Mouse (Mus musculus): ENCODE results near the gene Ptk7. TPM values are rescaled to one million over a fixed set of nuclear protein-coding genes. Genes with fewer than 3 reads are reported as not detected.

Ptk7 gene
- total and polyA plus RNA-seq, 3 experiments, result 0.11 to 4.8 (median 0.29) TPM

DNA sequence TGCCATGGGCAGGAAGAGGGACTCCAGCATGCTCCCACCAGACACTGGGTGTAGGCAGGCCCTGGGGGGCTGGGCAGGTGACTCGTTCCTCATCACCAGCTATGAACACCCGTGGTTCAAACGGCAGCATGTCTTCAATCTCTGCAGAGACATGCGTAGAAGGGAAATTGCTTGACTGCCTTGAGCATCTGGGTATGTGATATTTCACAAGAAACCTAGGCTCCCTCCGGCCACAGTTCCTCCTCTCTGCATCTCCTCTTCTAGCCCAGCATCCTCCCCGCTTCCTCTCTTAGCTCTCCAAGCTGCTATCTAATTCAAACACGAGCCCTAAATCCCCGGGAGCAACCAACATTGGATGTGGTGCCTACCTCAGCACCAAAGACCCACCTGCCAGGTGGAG lies 43.0 kb downstream of the Ptk7 start (continued):
- TF ChIP-seq ZNF384 (IDR thresholded peaks at IDR 0.05; ENCODE audit: low read depth, low read length) (no peak), ETS1 (conservative IDR thresholded peaks at IDR 0.05; ENCODE audit: low read depth, low read length) (no peak)

DNA sequence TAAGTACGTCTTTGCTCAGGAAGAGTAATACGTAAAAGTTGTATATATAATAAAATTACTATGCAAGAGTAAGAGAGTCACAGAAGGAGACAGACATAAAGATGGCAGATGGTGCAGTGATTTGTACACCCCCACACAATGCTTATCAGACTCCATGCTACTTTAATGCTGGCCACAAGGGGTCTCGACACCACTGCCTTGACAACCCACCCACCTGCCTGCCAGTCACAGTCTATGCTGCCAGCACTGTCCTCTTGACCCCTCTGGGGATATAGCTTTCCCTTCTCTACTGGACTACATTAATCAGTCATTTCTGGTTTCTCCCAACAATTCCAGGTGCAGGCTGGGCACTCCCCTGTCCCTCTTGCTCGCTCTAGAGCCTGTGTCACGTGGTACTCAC lies 50.7 kb downstream of the Ptk7 start:
- Histone ChIP-seq H3K27me3 (replicated peaks) (peaks cover 11% of the 10 kb centered on the region), H3K79me2 (replicated peaks; ENCODE audit: control insufficient read depth, extremely low read depth, insufficient read depth, poor library complexity, severe bottlenecking) (no peaks in the 10 kb centered on the region), H3K36me3 (replicated peaks in 1 of 2; ENCODE audit: control insufficient read depth in 1 of 2, insufficient read depth in 1 of 2, low read length in 1 of 2) (no peaks in the 10 kb centered on the region), H3K4me3 (replicated peaks in 1 of 3; ENCODE audit: low read depth in 2 of 3, low read length in 2 of 3, poor library complexity in 1 of 3) (no peak overlapping the region), H3K27ac (ENCODE audit: insufficient read depth, low read depth) (no peak overlapping the region), H3K4me1 (ENCODE audit: control insufficient read depth in 1 of 2, insufficient read depth in 2 of 2) (no peaks in the 10 kb centered on the region), H3K9ac (ENCODE audit: insufficient read depth, low read depth) (no peak overlapping the region), H3K9me3 (replicated peaks; ENCODE audit: low read length) (peaks cover 10% of the 10 kb centered on the region), H3K4me2 (ENCODE audit: insufficient read depth, low read depth, poor library complexity, severe bottlenecking) (no peak overlapping the region)
- dilution Hi-C loops (cut with MboI; ENCODE audit: extremely low pct_ligation_motif_present, extremely low pct_unique_long_range_greater_than_20kb, low sequenced_read_pairs), result no loop called here
- TF ChIP-seq POLR2AphosphoS2 (IDR thresholded peaks at IDR 0.05; ENCODE audit: low read depth, low read length), result no peak
- no peak for TF ChIP-seq ETS1 (conservative IDR thresholded peaks at IDR 0.05; ENCODE audit: low read depth, low read length)
- no peak for TF ChIP-seq UBTF (IDR thresholded peaks at IDR 0.05; ENCODE audit: low read depth, low read length)
- TF ChIP-seq RAD21 (IDR thresholded peaks at IDR 0.05; ENCODE audit: low read depth, low read length), result peak; percentile 6
- TF ChIP-seq CTCF (conservative IDR thresholded peaks at IDR 0.05 in 1 of 2, IDR thresholded peaks at IDR 0.05 in 1 of 2; ENCODE audit: low read depth in 2 of 2, low read length in 2 of 2), result peak in 1 of 2 experiments; percentile 30; a peak in 1 of 4 replicates
- TF ChIP-seq MAX (IDR thresholded peaks at IDR 0.05; ENCODE audit: low read length), result no peak
- no peak for TF ChIP-seq NRF1 (IDR thresholded peaks at IDR 0.05; ENCODE audit: low read depth, low read length)
- TF ChIP-seq MAZ (IDR thresholded peaks at IDR 0.05; ENCODE audit: low read depth, low read length), result no peak
- no peak for TF ChIP-seq MXI1 (IDR thresholded peaks at IDR 0.05; ENCODE audit: low read depth, low read length)
- TF ChIP-seq ZMIZ1 (IDR thresholded peaks at IDR 0.05; ENCODE audit: low read depth, low read length), result no peak
- TF ChIP-seq SMC3 (IDR thresholded peaks at IDR 0.05; ENCODE audit: low read depth, low read length), result peak; percentile 12; the same call in 1 of the 2 replicates
- no peak for DNase-seq (ENCODE audit: extremely low read depth)
- in situ Hi-C loops (cut with MboI; ENCODE audit: low pct_ligation_motif_present, low pct_unique_long_range_greater_than_20kb, low sequenced_read_pairs), result no loop called here

DNA sequence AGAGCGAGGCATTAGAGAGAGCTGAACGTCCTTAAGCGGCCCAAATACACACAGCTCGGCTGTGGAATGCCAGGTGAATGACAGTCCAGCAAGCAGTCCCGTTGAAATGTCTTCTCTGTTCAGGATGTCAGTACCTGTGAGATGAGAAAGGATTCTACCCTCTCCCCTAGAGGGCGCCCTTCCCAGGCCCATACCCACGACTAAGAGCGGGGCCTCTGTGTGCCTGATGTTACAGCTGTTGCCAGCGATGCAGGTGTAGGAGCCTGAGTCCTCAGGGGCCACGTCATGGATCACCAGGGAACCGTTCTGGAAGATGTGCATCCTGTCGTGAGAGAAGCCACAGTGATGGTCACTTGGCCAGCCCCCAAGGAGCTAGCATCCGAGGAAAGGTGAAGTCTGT lies 53.2 kb downstream of the Ptk7 start:
- H3K4me2 ChIP-seq (ENCODE audit: insufficient read depth, low read depth, poor library complexity, severe bottlenecking), result no peak overlapping the region
- peaks cover 8% of the 10 kb centered on the region for H3K27me3 ChIP-seq (replicated peaks)
- no peak overlapping the region for H3K4me3 ChIP-seq (replicated peaks in 1 of 3; ENCODE audit: low read depth in 2 of 3, low read length in 2 of 3, poor library complexity in 1 of 3)
- TF ChIP-seq CTCF (conservative IDR thresholded peaks at IDR 0.05 in 1 of 2, IDR thresholded peaks at IDR 0.05 in 1 of 2; ENCODE audit: low read depth in 2 of 2, low read length in 2 of 2) (peak; percentile 44 to 62), RAD21 (IDR thresholded peaks at IDR 0.05; ENCODE audit: low read depth, low read length) (peak; percentile 17), BHLHE40 (IDR thresholded peaks at IDR 0.05; ENCODE audit: low read depth, low read length) (no peak), TCF12 (IDR thresholded peaks at IDR 0.05; ENCODE audit: low read depth, low read length) (no peak)
- no peak overlapping the region for H3K27ac ChIP-seq (ENCODE audit: insufficient read depth, low read depth)
- no peaks in the 10 kb centered on the region for H3K36me3 ChIP-seq (replicated peaks in 1 of 2; ENCODE audit: control insufficient read depth in 1 of 2, insufficient read depth in 1 of 2, low read length in 1 of 2)
- H3K9ac ChIP-seq (ENCODE audit: insufficient read depth, low read depth), result no peak overlapping the region
- DNase-seq (ENCODE audit: extremely low read depth), result peak; percentile 34
- H3K4me1 ChIP-seq (ENCODE audit: control insufficient read depth in 1 of 2, insufficient read depth in 2 of 2), result no peaks in the 10 kb centered on the region
- H3K79me2 ChIP-seq (replicated peaks; ENCODE audit: control insufficient read depth, extremely low read depth, insufficient read depth, poor library complexity, severe bottlenecking), result no peaks in the 10 kb centered on the region
- peaks cover 10% of the 10 kb centered on the region for H3K9me3 ChIP-seq (replicated peaks; ENCODE audit: low read length)
- dilution Hi-C loops (cut with MboI; ENCODE audit: extremely low pct_ligation_motif_present, extremely low pct_unique_long_range_greater_than_20kb, low sequenced_read_pairs) (no loop called here), in situ Hi-C loops (cut with MboI; ENCODE audit: low pct_ligation_motif_present, low pct_unique_long_range_greater_than_20kb, low sequenced_read_pairs) (no loop called here)
